Mouse (Mus musculus): ENCODE data around the gene Brk1. TPM values are rescaled to one million over a fixed set of nuclear protein-coding genes. Genes with fewer than 3 reads are reported as not detected.

Gene Brk1
- total RNA-seq (2012; rRNA removed), result 112 and 122 TPM in 2 replicates
- total RNA-seq (2014; rRNA removed), result 224 and 245 TPM in 2 replicates
- polyA plus RNA-seq (2012; ENCODE audit: insufficient read length, low read depth), result 142 and 145 TPM in 2 replicates

DNA sequence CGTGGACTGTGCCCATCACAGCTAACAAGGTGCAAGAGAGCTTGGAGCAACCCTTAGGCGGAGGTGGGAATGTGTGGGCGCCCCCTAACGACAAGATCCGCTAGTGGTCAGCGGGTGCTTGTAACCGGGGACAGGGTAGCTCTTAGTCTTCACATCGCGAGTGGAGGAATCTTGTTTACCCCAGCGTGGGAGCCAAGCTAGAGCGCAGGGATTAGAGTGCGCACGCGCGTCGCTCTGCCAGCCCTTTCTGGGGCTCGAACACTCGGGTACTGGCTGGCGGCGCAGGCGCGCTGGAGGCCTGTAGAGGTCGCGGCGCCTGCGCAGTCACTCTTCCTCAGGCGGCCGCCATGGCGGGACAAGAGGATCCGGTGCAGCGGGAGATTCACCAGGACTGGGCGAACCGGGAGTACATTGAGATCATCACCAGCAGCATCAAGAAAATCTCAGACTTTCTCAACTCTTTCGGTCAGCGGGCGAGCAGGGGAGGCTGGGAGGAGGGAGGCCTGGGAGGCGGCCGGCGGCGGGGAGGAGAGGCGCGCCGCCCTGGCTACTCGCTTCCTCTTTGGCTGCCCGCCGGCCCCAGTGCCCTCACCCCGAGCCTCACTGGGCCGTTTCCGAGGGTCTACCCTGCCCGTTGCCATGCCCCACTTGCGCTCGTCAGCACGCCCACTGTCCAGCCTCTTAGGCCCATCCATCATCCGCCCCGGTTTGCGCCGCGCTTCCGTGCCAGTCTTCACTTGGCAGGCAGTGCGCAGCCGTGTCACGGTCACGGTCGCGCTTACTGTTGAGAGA, at the start of gene Brk1:
TSS of gene Brk1 (plus strand) at position 341 of the 792 bp plus-strand sequence.
- H3K4me1 ChIP-seq (ENCODE audit: control insufficient read depth in 1 of 2, insufficient read depth in 2 of 2), result peaks cover 9 to 19% of the 10 kb centered on the region in 2 experiments; a peak in 3 of 4 replicates
- H3K27me3 ChIP-seq (replicated peaks), result no peaks in the 10 kb centered on the region
- peak within 1 kb of the TSS; percentile 94 for H3K4me2 ChIP-seq (ENCODE audit: insufficient read depth, low read depth, poor library complexity, severe bottlenecking)
- peak within 1 kb of the TSS; percentile 81 for H3K9ac ChIP-seq (ENCODE audit: insufficient read depth, low read depth)
- dilution Hi-C loops (cut with MboI; ENCODE audit: extremely low pct_ligation_motif_present, extremely low pct_unique_long_range_greater_than_20kb, low sequenced_read_pairs) (no loop called here), in situ Hi-C loops (cut with MboI; ENCODE audit: low pct_ligation_motif_present, low pct_unique_long_range_greater_than_20kb, low sequenced_read_pairs) (no loop called here)
- peaks cover 8 to 41% of the 10 kb centered on the region in 2 experiments for H3K36me3 ChIP-seq (replicated peaks in 1 of 2; ENCODE audit: control insufficient read depth in 1 of 2, insufficient read depth in 1 of 2, low read length in 1 of 2)
- H3K9me3 ChIP-seq (replicated peaks; ENCODE audit: low read length), result no peaks in the 10 kb centered on the region
- H3K79me2 ChIP-seq (replicated peaks; ENCODE audit: control insufficient read depth, extremely low read depth, insufficient read depth, poor library complexity, severe bottlenecking), result peaks cover 45% of the 10 kb centered on the region
- TF ChIP-seq GABPA (IDR thresholded peaks at IDR 0.05; ENCODE audit: insufficient replicate concordance, low read depth, low read length) (no peak), BHLHE40 (IDR thresholded peaks at IDR 0.05; ENCODE audit: low read depth, low read length) (no peak), MXI1 (IDR thresholded peaks at IDR 0.05; ENCODE audit: low read depth, low read length) (peak; percentile 69), UBTF (IDR thresholded peaks at IDR 0.05; ENCODE audit: low read depth, low read length) (0 out of 2 replicates have a peak, but pooled peaks have one; percentile 36), JUND (conservative IDR thresholded peaks at IDR 0.05; ENCODE audit: low read depth, low read length) (no peak), USF2 (conservative IDR thresholded peaks at IDR 0.05; ENCODE audit: low read depth, low read length) (no peak), SMC3 (IDR thresholded peaks at IDR 0.05; ENCODE audit: low read depth, low read length) (no peak), TCF12 (IDR thresholded peaks at IDR 0.05; ENCODE audit: low read depth, low read length) (peak; percentile 82), SIN3A (IDR thresholded peaks at IDR 0.05; ENCODE audit: low read length) (peak; percentile 78), MAX (IDR thresholded peaks at IDR 0.05; ENCODE audit: low read length) (0 out of 2 replicates have a peak, but pooled peaks have one; percentile 22), ZMIZ1 (IDR thresholded peaks at IDR 0.05; ENCODE audit: low read depth, low read length) (peak; percentile 63; the same call in 1 of the 2 replicates), JUN (IDR thresholded peaks at IDR 0.05; ENCODE audit: insufficient read depth, low read depth, low read length) (no peak), PAX5 (IDR thresholded peaks at IDR 0.05; ENCODE audit: low read length) (no peak), POLR2AphosphoS2 (IDR thresholded peaks at IDR 0.05; ENCODE audit: low read depth, low read length) (peak; percentile 78; the same call in 1 of the 2 replicates), RAD21 (IDR thresholded peaks at IDR 0.05; ENCODE audit: low read depth, low read length) (no peak), E2F4 (IDR thresholded peaks at IDR 0.05; ENCODE audit: insufficient replicate concordance, low read depth, low read length) (no peak), KAT2A (IDR thresholded peaks at IDR 0.05; ENCODE audit: insufficient replicate concordance, low read length) (0 out of 2 replicates have a peak, but pooled peaks have one; percentile 23), ELF1 (IDR thresholded peaks at IDR 0.05; ENCODE audit: low read depth, low read length) (peak; percentile 16; the same call in 1 of the 2 replicates), CHD2 (IDR thresholded peaks at IDR 0.05; ENCODE audit: low read length) (peak; percentile 36; the same call in 1 of the 2 replicates), CTCF (conservative IDR thresholded peaks at IDR 0.05 in 1 of 2, IDR thresholded peaks at IDR 0.05 in 1 of 2; ENCODE audit: low read depth in 2 of 2, low read length in 2 of 2) (peak in 1 of 2 experiments; percentile 54; a peak in 2 of 4 replicates), POLR2A (IDR thresholded peaks at IDR 0.05; ENCODE audit: low read depth, low read length) (peak; percentile 91), HCFC1 (IDR thresholded peaks at IDR 0.05; ENCODE audit: low read depth, low read length) (peak; percentile 74), ZKSCAN1 (IDR thresholded peaks at IDR 0.05; ENCODE audit: borderline replicate concordance, low read depth, low read length) (no peak), MEF2A (IDR thresholded peaks at IDR 0.05; ENCODE audit: borderline replicate concordance, low read depth, low read length) (peak; percentile 14; the same call in 1 of the 2 replicates), MYC (IDR thresholded peaks at IDR 0.05; ENCODE audit: low read depth, low read length) (0 out of 2 replicates have a peak, but pooled peaks have one; percentile 37), NELFE (IDR thresholded peaks at IDR 0.05; ENCODE audit: low read depth, low read length) (peak; percentile 92), CHD1 (IDR thresholded peaks at IDR 0.05; ENCODE audit: low read depth, low read length) (no peak), IRF4 (IDR thresholded peaks at IDR 0.05; ENCODE audit: low read depth, low read length) (peak; percentile 63), NRF1 (IDR thresholded peaks at IDR 0.05; ENCODE audit: low read depth, low read length) (peak; percentile 97), TBP (conservative IDR thresholded peaks at IDR 0.05; ENCODE audit: low read depth, low read length) (peak; percentile 59; the same call in 1 of the 2 replicates), RCOR1 (conservative IDR thresholded peaks at IDR 0.05; ENCODE audit: low read depth, low read length) (peak; percentile 50; the same call in 1 of the 2 replicates)
- DNase-seq (ENCODE audit: extremely low read depth), result peak; percentile 86
- H3K4me3 ChIP-seq (replicated peaks in 1 of 3; ENCODE audit: low read depth in 2 of 3, low read length in 2 of 3, poor library complexity in 1 of 3), result peak within 1 kb of the TSS; percentile 95 to 98 (median 96)
- peak within 1 kb of the TSS; percentile 54 for H3K27ac ChIP-seq (ENCODE audit: insufficient read depth, low read depth)
